Mouse (Mus musculus): Measurements from ENCODE around the gene Atp7b.

Gene Atp7b

DNA sequence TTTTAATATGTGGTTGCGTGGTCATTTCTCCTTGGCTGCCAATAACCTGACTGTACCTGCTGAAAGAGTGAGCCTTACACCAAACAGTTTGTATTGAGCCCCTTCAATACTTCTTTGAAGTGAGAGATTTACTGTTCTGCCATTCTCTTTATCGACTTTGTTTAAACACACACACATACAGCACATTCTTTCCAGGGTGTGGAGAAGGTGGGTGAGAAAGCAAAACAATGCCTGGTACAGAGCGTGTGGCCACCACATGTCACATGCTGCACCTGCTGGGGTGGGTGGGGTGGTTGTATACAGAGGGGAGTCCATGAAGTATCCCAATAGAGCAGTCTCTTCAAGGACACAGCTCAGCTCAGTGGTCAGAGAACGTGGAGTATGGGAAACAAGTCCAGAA is 34.9 kb downstream of the Atp7b start:
- DNase-seq (ENCODE audit: low spot score in 2 of 2), result no peak

- DNase-seq (ENCODE audit: low spot score in 2 of 2), result no peak
Measured at GRCm38 (mm10) chr8:22022244-22022643, 37.9 kb downstream of the Atp7b start.

- DNase-seq (ENCODE audit: low spot score in 2 of 2), result no peak
Measured at GRCm38 (mm10) chr8:22019498-22019897, 40.6 kb downstream of the Atp7b start.

GRCm38 (mm10) chr8:22017731-22018130 is 42.4 kb downstream of the Atp7b start:
- DNase-seq (ENCODE audit: low spot score in 2 of 2), result no peak

- DNase-seq (ENCODE audit: low spot score in 2 of 2), result no peak
Measured at GRCm38 (mm10) chr8:22013034-22013707, 46.9 kb downstream of the Atp7b start.

- no peak for DNase-seq (ENCODE audit: low spot score in 2 of 2)
Measured at GRCm38 (mm10) chr8:22009403-22009802, 50.7 kb downstream of the Atp7b start.

- DNase-seq (ENCODE audit: low spot score in 2 of 2), result no peak
Measured at GRCm38 (mm10) chr8:22006423-22006822, 53.7 kb downstream of the Atp7b start.

DNA sequence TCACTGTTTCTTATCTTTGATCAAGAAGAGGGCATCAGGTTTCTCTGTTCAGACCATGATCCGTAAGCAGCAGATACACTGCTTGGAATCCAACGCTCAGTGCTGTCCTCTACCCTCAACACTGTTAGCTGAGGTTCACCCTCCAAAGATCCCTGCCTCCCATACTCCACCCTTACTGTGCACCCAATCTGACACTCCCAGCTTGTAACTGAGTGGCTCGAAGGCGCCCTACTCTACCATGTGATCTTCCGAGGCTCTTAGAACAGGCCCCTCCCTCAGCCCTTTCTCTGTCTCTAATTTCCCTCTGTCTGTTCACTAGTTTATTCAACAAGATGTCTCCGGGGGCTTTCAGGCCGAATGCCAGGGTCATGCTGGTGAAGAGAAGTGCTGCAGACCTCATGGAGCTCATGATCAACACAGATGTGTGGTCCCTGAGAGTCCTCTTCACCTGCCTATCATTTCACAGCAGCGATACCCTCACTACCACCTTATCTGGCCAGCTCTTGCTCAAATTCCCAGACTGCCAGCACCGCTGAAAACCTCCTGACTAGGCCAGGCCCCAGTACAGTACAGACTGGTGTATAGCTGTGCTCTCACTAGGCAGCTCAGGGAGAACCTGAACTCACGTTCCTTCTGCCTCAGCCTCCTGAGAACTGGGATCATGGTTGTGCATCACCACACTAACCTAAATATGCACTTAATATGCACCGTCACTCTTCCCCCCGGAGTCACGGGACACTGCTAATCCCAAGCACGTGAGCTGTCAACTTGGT is 55.2 kb downstream of the Atp7b start:
- DNase-seq (ENCODE audit: low spot score in 2 of 2), result no peak

DNA sequence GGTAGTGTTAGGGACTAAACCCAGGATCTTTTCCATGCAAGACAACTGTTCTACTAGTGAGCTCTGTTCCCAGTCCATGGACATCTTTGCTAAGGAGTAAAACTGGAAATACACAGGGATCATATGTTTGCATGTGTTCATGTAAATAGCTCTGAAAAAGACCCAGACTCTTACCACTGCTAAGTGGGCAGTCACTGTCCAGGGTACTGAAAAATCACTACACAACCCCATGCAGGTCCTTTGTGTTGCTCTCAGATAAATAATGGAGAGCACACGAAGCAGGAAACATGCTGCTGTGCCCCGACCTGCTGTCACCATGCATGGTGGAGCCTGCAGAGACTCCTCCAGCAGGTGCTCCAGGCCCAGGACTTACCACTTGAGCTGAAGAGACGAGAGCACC is 64.9 kb downstream of the Atp7b start:
- DNase-seq (ENCODE audit: low spot score in 2 of 2), result no peak

GRCm38 (mm10) chr8:21992184-21992583 is 67.9 kb downstream of the Atp7b start:
- DNase-seq (ENCODE audit: low spot score in 2 of 2), result no peak

GRCm38 (mm10) chr8:21981664-21982337 is 78.3 kb downstream of the Atp7b start:
- DNase-seq (ENCODE audit: low spot score in 2 of 2), result no peak

DNA sequence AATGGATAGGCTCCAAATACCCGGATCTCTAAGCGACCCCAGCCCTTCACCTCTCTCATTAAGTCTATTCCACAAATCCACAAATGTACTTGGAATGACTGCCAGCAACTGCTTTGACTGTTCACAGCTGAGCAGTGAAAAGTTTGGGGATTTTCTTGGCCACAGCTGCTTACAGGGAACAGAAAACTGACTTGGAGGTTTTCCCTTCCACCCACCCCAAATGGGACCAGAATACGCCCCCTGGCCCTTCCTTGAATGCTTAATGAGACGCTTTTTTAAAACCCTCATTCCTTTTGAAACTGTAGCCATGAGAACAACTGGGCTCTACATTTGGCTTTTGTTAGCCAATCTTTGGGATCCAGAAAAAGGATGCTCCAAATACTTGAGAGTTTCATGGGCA is 81.9 kb downstream of the Atp7b start:
- DNase-seq (ENCODE audit: low spot score in 2 of 2), result no peak

DNA sequence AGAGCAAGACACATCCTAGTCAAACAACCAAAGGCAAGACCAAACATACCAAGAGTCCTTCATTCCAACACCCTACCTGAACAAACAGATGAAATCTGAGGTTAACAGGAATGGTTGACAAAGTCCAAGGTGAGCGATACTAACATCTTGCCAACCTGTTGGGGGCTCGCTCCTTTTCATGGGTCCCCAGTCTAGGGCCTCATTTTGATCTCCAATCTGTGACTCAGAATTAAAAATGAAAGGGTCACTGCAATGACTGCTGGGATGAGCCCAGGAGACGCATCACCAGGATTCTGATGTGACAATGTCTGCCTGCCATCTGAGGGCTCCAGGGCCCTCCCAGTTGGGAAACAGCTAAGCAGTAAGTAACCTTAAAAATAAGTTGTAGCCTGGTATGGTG is 90.6 kb downstream of the Atp7b start, which contains the start of gene Ccdc70:
Ccdc70 (plus strand) TSS at position 301 of the 400 bp plus-strand sequence.
- no peak for DNase-seq (ENCODE audit: low spot score in 2 of 2)

GRCm38 (mm10) chr8:21966646-21967045 is 93.5 kb downstream of the Atp7b start:
- DNase-seq (ENCODE audit: low spot score in 2 of 2), result no peak

DNA sequence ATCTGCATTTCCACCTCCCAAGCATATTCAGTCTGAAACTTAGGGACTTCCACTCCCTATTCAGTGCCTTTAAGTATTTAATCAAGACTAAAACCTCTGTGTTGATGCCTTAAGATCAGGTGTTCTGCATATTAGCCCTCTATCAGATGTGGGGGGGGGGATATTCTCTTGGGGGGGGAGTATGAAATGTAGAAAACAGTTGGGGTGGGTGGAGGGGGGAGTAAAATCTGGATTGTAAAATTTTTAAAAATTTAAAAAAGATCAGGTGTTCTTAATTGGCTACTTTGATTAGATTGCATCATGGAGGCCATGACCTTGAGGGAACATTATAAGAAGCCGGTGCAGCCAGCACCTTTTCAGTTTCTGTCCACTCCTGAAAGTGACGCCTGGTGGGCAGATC is 101.7 kb downstream of the Atp7b start, which contains the start of gene Fam90a1a:
Fam90a1a (plus strand) TSS at position 301 of the 400 bp plus-strand sequence.
- DNase-seq (ENCODE audit: low spot score in 2 of 2), result no peak

DNA sequence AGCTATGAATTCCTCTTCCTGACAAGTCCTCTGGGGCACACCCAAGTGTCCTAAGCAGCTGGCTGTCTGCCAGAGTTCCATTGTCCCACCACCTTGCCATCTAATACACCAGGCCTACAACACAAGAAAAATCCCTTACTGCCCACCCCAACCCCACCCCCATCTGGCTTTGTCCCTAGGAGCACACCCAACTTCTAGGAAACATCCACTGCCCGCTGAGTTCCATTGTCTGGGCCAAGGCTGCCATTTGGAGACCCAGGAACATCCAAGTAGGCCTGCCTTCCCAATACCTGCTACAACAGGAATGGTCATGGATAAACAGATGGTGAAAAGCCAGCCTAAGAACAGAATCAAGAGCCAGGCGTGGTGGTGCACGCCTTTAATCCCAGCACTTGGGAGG is 103.8 kb downstream of the Atp7b start:
- no peak for DNase-seq (ENCODE audit: low spot score in 2 of 2)

GRCm38 (mm10) chr8:21955321-21955720 is 104.8 kb downstream of the Atp7b start:
- peak in 1 of 2 experiments; percentile 16 for DNase-seq (ENCODE audit: low spot score in 2 of 2)

DNA sequence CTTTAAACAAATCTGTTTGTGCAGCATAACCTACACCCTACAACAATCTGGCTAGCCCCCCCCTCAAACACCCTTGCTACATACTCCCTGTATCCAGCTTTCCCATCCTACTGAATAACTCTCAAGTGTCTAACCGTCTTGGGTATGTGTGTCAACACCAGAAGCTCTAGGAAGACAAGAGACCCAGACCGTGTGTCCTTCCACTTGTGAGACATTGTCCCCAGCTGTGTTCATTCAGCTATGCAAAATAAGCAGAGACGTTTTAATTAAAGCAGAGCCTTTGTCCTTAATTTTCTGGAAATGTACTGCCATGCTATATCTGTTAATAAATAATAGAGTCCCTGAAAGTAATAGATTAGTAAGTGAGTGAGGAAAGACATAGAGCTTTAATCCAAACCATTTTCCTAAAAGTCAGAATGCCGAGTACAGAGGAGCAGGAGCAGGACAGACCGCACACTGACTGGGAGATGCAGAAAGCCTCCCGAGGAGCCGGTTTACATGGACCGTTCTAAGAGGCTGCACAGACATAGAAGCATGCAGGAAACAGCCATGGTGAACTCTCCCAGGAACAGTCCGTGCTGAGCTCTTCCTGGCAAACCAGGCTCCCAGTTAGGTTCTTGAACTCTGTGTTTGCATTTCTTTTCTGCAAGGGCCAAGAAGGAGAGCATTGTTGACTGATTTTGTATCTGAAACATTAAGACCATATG is 112.6 kb downstream of the Atp7b start:
- DNase-seq (ENCODE audit: low spot score in 2 of 2), result no peak

DNA sequence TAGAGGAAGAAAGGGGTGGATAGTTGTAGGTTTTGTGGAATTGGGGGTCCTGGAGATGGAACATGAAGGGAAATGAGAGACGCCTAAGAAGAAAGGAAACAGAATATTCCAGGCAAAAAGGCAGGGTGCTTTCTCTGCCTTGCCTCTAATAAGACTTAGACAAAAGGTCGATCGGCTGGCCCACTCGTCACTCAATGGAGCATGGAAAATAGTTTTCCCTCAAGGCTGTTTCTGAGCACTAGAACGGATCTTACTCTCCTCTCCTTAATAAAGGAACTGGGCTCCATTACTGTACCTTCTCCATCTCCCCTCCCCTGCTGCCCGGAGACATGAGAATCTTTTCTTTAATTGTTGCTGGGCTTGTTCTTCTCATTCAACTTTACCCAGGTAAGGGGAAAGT is 113.6 kb downstream of the Atp7b start, which contains the start of gene Defb13:
Defb13 (plus strand) TSS at position 301 of the 400 bp plus-strand sequence.
- DNase-seq (ENCODE audit: low spot score in 2 of 2), result no peak

All from spleen, postnatal 4 days (tissue).